Mouse (Mus musculus) heart, postnatal 36 days (tissue): Measurements from ENCODE around the gene Gnpat. TPM values are rescaled to one million over a fixed set of nuclear protein-coding genes. Genes with fewer than 3 reads are reported as not detected.

ENCODE experiments used
- DNase-seq, 2 experiments: peaks; one replicate each; pipeline ENCODE4 v3.0.0; 2021 to 2022
- intact Hi-C: fragments of 180-260 bp; cut with DNase I; formaldehyde crosslinking; loops from one replicate; pipeline ENCODE4 v1.15.1; 2025
- total RNA-seq, 2 experiments: library from RNA; stranded (reverse); gene quantifications; 2 replicates each; pipeline ENCODE4 v1.2.3; 2021

Gene Gnpat
- total RNA-seq, 2 experiments from 2014 or later = 174 to 194 TPM

- intact Hi-C loops = no loop called here
- no peak for DNase-seq
Observed at GRCm38 (mm10) chr8:124932435-124932834, 69.6 kb downstream of the Gnpat start.

GRCm38 (mm10) chr8:124935116-124935515 lies 72.3 kb downstream of the Gnpat start:
- intact Hi-C loops = no loop called here

GRCm38 (mm10) chr8:124936699-124937098 lies 73.9 kb downstream of the Gnpat start:
- intact Hi-C loops = no loop called here
- DNase-seq = no peak

More at GRCm38 (mm10) chr8:124935116-124935515, 72.3 kb downstream of the Gnpat start:
- no peak for DNase-seq

GRCm38 (mm10) chr8:124937293-124937692 lies 74.5 kb downstream of the Gnpat start:
- DNase-seq = no peak
- intact Hi-C loops = no loop called here

Other genes with a start within 250 kb of the Gnpat start
- gene 2310022B05Rik, start 199.7 kb upstream of the Gnpat start, total RNA-seq = 10 to 100 TPM; 68.7 to 73.6 TPM
- 10 to 100 TPM; 16.7 to 17.4 TPM for gene Ttc13, start 141.1 kb upstream of the Gnpat start, total RNA-seq
- gene Arv1, start 140.9 kb upstream of the Gnpat start, total RNA-seq = 1 to 10 TPM; 3.6 to 5.6 TPM
- 1 to 10 TPM in 1 of 2 experiments, under 1 TPM in 1; 0.75 to 1.6 TPM for gene Fam89a, start 111.2 kb upstream of the Gnpat start, total RNA-seq
- gene Trim67, start 69.9 kb upstream of the Gnpat start, total RNA-seq = under 1 TPM; 0.36 to 0.68 TPM
- 10 to 100 TPM; 44.8 to 47.4 TPM for gene 2810004N23Rik, start 87 bp downstream of the Gnpat start, total RNA-seq
- gene Exoc8, start 34.7 kb downstream of the Gnpat start, total RNA-seq = 10 to 100 TPM; 18.5 to 22.8 TPM
- gene Sprtn, start 34.9 kb downstream of the Gnpat start, total RNA-seq = 10 to 100 TPM; 12.2 to 12.8 TPM
- 100 to 1,000 TPM; 294 to 306 TPM for gene Egln1, start 86.3 kb downstream of the Gnpat start, total RNA-seq
- 10 to 100 TPM; 73.6 to 80.4 TPM for gene Tsnax, start 150.0 kb downstream of the Gnpat start, total RNA-seq
- gene Disc1, start 191.2 kb downstream of the Gnpat start, total RNA-seq = 1 to 10 TPM; 2.2 to 2.9 TPM